Mouse (Mus musculus) mature B cell (primary cell): ENCODE measurements around the gene Fzd1.

Experiments
- in situ Hi-C: fragments of 300-500 bp; cut with MboI; formaldehyde crosslinking; loops from 2 replicates; pipeline ENCODE4 v1.14.3; 2019

The Fzd1 gene

DNA sequence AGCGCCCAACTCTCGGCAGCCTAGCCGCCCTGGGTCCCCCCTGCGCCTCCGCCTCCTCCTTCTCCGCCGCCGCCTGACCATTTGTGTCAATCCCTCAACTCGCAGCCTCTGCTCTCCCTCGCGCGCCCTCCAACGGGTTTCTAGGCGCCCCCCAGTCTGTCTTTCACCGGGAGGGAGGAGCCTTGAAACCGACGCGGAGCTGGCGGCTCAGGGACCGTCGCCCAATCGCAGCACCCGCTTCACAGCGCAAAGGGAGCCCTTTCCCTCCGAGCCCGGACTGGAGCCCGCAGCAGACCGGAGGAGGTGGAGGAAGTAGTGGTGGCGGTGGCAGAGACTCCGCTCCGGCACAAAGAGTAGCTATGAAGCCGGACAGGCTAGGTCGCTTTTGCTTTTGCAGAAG, at the start of gene Fzd1:
TSS of gene Fzd1 (minus strand) at position 134 of the 400 bp plus-strand sequence.
- in situ Hi-C loops = no loop called here

DNA sequence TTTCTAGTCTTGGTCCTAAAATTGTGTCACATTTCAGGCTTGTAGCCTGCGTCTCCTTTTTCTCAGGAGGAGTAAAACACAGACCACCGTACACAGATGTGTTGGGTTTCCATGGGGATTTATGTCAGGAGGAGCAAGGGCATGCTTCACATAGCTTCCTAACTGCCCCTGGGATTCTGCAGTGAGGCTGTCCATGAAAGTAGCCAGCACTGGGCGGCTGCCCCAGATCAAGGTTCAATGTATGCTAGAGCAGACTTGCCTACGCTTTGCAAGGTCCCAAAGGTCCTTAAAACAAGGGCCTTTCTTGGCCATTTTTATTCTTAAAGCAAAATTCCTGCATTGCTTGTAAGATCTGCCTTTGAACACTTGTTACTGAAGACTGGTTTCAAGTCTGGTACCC, 47.4 kb upstream of the Fzd1 start:
- in situ Hi-C loops = no loop called here

DNA sequence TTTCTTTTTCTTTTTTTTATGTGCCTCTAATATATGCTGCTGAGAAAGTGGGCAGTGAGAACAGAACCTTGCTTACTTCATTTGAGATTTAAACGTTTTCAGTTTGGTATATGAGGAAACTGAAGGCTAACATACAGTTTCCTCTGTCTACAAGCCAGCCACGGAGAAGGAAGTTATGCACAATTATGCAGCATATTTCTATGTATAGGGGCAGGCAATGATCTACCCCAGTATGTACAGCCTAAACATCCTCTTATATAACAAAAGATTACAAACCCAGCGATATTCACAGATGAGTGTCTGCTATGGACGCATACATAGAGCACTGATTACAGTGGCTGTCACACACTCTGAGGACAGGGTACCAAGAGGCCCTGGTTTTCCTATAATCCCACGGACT, 45.9 kb upstream of the Fzd1 start:
- in situ Hi-C loops = no loop called here

DNA sequence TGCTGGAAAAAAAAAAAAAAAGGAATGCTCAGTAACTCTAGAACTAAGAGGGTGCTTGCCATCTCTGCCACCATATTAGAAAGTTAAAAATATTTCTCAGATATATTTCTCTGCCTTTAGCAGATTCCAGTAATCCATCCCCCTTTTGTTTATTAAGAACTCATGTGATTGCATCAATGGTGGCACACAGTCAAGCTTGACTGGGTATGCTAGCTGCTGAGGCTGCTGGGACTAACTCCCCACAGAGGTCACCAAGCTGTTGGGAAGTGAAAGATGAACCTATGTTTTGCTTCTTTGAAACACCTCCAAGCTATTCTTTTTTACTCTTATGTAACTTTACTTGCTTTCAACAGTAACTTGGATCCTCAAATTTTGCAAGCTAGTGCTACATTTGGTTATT, 44.1 kb upstream of the Fzd1 start:
- in situ Hi-C loops = no loop called here

DNA sequence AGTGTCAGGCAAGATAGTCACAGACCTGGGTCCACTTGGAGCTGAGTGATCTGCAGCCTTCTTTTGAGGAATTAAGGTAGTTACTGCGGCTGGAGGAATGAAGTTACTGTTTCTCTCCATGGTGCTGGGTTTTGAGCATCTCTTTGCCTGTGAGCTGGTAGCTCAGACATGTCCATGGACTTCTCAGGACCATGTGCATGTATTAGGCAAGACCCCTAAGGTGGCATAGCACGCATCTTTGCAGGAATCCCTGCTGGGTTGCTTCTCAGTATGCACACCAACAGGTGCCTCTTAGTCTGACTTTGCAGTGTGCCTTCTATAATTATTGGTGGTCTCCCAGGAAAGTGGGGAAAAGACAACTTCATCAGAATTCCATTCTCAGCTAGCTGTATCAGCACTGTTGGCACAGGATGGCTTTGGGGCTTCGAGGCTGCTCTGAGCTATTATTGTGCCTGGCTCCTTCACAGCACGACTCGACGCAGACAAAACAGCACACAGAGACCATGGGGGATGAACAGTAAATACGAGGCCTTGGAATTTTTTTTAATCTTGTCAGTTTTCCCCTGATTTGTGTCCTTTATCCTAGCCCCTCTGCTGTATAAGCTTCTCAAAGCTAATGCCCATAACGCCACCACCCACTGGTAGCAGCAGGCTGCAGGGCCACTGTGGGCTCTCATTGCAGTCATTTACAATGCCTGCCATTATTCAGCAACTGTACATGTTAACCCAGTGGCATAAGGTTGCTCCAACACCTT, 43.4 kb upstream of the Fzd1 start:
- in situ Hi-C loops = no loop called here

DNA sequence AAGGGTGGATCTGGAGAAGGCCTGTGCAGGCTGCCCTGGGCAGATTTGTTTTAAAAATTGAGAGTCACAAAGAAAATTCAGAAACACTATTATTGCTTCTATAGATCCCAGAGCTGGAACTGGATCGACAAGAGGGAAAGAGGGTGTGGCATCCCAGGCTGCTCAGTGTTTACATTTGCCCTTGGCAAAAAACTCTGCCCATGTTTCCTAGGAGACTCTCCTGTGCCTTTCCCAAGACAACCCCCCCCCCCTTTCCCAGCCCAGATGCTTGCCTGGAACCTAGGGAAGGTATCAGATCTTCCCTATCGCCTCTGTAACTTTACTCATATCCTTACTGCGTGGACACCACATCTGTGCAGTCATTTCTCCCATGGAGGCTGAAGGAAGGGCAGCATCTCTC, 33.4 kb upstream of the Fzd1 start:
- in situ Hi-C loops = no loop called here

DNA sequence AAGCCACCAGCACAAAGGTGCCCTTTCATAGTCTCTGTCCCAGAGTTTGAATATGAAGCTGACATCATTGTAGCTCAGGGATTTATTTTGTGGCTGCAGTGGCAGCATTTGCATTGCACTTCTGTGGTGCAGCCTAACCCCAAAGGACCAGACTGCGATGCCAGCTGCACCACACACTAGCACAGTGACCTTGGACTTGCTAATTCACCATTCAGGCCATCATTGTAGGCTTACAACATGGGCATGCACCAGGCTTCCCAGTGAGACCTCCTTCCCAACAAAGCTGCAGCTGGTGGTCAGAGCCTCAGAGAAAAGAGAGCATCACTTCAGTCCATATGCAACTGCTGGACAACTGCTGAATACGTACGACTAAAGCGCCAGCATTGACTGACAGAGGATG, 32.4 kb upstream of the Fzd1 start:
- in situ Hi-C loops = no loop called here

DNA sequence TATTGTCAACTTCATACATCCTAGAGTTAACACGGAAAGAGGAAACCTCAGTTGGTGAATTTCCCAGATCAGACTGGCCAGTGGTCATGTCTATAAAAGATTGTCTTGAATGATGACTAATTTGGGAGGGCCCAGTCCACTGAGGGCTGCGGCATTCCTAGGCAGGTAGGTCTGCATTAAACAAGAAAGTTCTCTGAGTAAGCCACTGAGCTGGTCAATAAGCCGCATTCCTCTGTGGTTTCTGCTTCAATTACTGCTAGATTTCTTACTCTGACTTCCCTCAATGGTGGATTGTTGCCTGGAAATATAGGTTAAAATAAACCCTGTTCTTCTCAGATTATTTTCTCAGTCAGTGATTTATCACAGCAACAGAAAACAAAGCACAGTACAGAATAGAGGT, 30.6 kb upstream of the Fzd1 start:
- in situ Hi-C loops = no loop called here

DNA sequence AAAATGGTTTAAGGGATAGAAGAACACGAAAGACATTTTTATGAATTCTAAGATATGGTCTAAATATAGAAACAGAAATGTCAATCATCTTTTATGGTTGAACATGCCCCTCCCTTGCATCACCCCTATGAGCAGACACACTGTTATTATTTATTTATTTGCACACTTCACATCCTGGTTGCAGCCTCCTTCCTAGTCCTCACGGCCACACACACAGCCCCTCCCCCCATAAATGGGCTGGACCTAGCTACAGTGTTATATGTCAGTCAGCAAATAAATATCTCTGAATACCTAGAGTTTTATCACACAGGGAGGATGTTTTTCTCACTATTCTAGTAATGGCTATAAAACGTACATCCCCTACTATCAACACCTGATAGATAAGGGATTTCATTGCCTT, 29.0 kb upstream of the Fzd1 start:
- in situ Hi-C loops = no loop called here

DNA sequence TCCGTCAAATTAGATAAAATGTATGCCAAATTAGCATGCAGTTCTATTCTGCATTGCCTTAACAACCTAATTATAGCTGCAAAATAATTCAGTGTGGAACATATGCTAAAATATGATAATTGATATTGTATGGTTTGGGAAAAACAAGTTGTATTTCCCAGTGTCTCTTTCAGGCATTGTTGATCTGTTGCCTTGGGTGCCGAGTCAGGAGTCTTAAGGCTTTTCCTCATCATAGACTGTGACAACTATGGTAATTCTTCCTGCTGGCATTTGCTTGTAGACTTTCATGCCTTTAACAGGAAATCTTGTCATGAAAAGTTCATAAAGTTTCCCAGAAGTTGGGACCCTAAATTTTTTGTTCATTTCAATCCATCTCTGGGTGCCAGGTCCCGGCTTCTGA, 20.4 kb upstream of the Fzd1 start:
- in situ Hi-C loops = no loop called here

DNA sequence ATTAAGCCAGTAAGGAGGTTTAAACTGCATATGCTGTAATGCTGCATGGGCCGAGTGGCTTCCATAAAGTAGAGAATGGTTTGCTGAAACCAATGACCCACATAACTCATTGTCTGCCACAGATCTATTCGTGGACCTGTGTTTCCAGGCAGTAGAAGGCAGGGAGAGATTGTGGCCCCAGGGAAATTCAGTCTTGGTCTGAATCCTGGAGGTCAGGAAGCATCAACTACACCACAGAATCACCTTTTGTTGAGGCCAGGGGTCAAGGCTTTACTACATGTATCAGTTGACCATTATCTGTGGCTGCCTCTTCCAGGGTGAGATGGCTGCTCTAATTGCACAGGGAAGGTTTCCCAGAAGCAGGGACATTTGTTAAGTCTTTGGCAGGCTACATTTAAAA, 18.7 kb upstream of the Fzd1 start:
- in situ Hi-C loops = no loop called here

DNA sequence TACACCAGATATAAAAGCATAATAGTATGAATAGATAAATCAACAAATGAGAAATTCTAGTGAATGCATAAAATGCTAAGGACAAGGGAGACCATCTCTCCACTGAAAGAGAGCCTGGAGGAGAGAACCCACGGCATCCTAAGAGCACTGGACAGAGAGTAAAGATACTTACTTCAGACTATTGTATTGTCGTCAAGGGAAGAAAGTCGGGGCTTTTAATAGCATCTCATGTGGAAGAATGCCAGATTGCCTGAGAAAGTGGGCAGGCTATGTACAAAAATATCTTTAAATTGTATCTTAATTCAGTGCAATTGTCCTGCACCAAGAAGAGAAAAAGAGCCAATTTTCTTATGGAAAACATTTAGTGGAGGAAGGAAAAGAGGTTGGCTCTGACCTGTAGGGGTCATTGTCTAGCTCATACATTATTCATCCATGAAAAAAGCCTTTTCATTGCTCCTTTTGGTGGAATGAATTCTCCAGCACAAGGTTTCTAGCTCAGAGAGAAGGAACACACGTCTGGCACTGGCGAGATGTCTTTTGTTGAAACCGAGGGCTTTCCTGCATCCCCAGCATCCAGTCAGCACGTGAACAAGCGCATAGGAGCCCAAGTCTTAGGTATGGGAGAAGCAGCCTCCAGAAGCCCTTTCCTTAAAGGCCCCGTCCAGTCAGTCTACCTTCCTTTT, 15.4 kb upstream of the Fzd1 start:
- in situ Hi-C loops = no loop called here

DNA sequence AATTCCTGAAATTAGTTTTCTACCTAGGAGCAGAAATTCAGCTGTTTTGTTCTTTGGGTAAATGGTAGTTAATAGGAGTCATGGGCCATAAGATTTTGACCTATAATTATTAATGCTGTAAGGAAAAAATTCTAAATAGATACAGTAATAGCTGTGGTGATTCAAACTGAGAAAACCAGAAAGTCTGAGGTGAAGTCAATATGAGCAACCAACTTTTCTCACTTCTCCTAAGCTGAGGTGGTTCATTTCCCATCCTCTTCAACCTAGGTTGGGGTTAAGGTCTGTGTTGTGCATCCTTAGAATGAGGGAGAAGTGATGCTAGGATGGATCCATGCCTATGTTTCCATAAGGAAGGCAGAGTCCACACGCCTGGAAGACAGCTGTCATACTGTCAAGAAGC, 12.8 kb upstream of the Fzd1 start:
- in situ Hi-C loops = no loop called here

DNA sequence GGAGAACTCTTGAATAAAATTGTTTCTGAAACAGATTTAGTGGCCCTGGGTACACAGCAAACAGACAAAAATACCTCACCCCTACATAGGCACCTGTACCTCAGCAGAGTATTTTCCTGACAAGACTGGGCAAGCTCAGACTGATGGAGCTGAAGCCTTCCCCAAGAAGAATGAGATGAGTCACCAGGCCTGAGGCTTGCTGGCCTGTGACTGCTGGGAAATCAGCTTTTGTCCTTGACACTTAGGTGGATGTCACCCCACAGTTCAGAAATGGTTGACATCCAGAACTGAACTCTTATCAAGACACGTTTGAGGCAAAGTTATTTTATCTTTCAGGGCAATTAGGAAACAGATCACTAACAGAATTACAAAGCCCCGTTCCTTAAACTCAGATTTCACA, 10.1 kb upstream of the Fzd1 start:
- in situ Hi-C loops = no loop called here

DNA sequence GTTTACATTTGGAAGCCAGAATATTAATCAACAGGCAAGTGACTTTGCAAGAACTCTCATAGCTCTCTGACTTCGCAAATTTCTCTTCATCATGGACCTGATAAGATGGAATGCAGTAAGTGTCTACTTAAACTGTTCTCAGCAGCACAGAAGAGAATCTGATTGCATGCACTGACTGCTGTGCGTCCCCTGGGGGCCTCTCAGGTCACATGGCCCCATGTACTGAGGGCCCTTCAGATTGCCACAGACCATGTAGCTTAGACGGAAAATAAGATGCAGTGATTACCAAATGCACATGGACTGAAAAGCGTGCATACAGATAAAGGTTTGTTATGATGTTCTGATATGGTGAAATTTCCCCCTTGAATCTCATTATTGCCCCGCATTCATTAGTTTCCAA, 8.9 kb upstream of the Fzd1 start:
- in situ Hi-C loops = no loop called here

DNA sequence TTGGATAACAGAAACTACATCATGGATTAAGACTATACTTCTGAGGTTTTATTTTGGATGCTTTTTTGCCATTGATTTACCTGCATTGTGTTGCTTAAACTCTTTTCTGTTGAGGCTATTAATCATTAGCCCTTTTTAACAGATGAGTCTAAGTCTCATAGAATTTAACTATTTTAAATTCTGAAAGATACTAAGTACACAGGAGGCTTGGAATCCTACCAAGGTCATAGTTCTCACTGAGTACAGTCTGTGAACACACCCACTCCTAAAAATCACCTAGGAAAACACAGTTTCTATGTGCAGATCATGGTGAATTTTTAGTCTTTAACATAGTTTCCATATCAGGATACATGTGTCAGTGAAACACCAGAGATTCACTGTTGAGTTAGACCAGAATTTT, 4.1 kb upstream of the Fzd1 start:
- in situ Hi-C loops = no loop called here

DNA sequence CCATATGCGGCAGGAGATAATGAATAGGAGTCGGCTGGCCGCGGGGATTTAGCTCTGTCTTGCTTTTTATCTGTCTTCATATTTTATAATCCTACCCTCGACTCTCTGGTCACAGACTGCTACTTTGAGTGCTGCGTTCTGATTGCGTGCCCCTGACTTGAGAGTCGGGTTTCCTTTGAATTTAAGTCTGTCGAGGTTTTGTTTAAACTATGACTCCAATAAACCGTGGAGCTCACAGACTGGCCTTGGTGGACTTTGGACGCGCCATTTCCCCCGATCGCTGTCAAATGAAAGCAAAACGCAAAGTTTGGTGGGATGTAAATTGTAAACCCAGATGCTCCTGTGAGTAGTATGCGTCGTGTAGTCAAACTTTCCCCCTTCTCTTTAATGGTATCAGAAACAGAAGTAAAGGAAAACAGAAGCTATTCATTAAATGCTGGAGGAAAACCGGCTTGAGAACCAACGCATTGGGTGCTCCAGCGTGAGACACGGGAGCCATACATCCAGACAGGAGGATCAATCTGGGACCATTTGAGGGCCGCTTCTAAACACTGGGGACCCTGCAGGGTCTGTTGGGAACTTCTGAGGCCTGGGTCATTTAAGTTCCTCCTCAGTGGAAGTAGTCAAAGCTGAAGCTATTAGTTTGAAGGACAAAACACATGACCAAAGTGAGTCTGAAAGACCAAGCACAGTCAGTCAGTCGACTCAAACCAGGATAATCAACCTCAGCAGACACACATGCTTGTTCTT, 671 bp upstream of the Fzd1 start:
- in situ Hi-C loops = no loop called here

DNA sequence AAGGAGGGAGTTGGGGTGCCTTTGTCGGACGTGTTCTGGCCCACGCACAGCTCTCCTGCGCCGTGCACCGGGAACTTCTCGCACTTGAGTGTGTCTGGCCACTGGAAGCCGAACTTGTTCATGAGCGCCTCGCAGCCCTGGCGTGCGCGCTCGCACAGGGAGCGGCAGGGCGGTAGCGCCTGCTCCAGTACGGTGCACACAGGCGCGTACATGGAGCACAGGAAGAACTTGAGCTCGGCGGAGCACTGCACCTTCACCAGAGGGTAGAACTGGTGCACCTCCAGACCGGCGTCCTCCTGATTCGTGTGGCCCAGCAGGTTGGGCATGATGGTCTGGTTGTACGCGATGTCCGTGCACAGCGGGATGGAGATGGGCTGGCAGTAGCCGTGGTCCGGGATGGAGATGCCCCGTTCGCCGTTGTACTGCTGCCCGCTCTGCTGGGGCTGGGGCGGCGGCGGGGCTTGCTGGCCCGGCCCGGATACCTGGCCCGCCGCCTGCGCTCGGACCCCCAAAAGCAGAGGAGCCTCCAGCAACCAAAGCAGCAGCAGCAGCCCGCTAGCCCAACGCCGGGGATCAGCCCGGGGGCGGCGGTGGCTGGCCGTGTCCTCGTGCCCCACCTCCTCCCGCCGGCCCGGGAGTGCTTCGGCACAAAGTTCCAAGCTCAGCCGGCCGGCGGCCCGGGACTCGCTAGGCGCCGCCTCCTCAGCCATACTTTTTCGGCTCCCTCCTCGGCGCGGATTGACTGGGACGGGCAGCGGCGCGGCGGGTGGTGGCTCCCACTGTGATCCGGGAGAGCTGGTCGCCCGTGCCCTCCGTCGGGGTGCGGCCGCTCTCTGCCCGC, 744 bp downstream of the Fzd1 start:
- in situ Hi-C loops = no loop called here

DNA sequence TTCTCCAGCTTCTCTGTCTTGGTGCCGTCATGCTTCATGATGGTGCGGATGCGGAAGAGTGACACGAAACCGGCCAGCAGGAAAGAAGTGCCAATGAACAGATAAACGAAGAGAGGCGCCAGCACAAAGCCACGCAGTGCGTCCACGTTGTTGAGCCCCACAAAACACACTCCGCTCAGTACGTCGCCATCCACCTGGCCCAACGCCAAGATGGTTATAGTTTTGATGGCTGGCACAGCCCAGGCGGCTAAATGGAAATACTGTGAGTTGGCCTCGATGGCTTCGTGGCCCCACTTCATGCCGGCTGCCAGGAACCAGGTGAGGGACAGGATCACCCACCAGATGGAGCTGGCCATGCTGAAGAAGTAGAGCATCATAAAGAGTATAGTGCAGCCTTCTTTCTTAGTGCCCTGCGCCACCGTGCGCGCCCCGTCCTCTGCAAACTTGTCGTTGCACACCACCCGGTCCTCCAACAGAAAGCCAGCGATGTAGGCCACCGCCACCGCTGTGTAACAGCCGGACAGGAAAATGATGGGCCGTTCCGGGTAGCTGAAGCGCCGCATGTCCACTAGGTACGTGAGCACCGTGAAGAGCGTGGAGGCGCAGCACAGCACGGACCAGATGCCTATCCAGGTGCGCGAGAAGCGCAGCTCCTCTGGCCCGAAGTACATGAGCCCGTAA, 1.7 kb downstream of the Fzd1 start:
- in situ Hi-C loops = no loop called here

DNA sequence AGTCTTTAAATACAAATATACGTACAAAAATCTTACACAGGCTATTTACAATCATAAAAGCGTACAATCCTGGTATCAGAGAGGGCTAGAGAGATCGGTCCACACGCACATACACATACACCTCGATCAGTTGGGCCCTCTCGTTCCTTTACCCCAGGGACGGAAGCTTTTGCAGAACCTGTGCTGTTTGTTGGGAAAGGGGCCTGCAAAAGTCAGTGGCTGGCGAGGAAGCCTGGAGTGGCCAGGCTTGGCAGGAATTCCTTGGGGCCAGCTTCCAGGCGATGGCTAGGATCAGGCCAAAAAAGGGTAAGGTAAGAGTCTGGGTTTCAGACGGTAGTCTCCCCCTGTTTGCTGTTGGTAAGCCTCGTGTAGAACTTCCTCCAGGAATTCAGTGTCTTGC, 2.5 kb downstream of the Fzd1 start:
- in situ Hi-C loops = no loop called here

DNA sequence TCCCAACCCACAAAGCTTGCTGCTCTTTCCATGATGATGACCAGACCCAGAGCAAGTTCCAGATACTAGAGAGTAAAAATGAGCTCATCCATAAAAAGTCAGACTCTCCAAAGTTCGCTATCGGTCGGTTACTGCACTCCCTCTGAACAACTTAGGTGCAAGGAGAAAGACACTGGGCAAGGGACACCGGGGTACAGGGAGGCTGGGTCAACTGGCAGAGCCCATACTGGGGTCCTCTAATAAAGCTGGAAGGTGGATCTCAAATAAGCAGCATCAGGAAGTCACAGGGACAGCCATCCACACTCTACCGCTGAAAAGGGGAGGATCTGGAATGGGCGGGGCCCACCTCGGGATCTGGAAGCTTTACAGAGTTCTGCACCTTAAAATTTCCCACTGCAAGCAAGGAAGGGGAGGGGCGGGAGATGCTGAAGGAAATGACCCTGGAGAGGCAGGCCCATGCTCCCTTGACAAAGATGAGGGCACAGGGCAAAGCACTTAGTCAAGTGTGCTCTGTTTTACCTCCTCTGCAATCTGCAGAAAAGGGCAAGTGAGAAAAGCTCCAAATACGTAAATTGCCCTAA, 3.0 kb downstream of the Fzd1 start:
- in situ Hi-C loops = no loop called here
